Mouse (Mus musculus) spleen, postnatal 36 days (tissue): ENCODE data around the gene Olfr1140.

Source experiments
- DNase-seq, 2 experiments: peaks; one replicate each; pipeline ENCODE4 v3.0.0; 2022; ENCODE audit warnings: low spot score in 2 of 2, mixed read lengths in 1 of 2

The Olfr1140 gene

DNA sequence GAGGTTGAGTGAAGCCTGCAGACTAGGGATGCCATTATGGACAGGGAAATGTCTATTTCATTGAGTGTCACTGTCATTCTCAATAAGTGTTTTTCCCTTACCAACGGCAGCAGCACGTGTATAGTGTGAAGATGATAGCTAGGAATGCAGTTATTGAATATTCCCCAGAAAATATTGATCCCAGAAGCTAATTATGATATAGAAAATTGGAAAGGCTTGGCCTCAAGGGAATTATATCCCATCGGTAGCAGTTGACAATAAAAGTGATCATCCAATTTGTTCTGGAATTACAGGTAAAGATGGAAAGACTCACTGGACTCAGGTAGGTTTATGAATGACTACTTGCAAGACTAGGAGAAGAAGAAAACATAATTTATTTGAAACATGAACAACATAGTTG is at the start of gene Olfr1140:
Gene Olfr1140, plus strand, starts transcription at position 301 of the 400 bp plus-strand sequence.
- DNase-seq: no peak

DNA sequence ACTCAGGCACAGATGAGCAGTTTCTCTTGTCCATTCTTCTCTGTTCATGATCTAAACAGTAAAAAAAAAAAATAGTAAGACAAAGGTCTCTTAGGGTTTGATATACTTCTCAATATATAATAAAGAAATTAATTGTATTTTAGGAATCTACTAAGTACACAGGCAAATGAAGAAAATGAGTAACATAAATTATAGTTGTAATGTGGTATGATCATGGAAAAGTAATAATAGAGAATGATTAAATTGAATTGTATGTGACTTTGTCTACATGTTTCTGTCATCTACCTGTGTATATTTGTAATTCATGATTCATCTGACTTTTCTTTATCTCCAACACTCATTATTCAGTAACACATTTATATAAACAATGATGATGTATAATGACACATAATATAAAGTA is 49.7 kb upstream of the Olfr1140 start, which contains the start of gene Olfr1136:
Gene Olfr1136, minus strand, starts transcription at position 101 of the 400 bp plus-strand sequence.
- no peak for DNase-seq

GRCm38 (mm10) chr2:87713079-87713478 is 30.5 kb upstream of the Olfr1140 start, which contains the start of gene Olfr1137:
TSS of gene Olfr1137 (minus strand) at chr2:87713179.
- DNase-seq: no peak

DNA sequence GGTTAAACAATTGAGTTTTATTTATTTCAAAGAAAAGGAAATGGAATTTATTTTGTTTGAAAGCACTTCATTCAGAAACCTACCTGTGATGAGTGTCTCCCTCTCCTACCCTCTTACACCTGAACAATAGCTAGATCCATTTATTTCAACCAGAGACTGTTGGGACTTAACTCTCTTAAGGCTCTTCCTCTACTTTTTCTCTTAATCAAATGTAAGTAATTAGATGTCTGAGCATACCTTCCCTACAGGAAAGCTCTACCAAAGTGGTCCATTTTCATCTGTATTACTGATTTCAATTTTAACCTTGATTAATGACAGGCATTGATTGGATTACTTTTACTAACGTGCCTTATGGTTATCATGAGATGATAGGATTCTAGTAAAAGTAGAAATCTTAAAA is 3.7 kb upstream of the Olfr1140 start, which contains the start of gene Olfr1138:
Gene Olfr1138, minus strand, starts transcription at position 101 of the 400 bp plus-strand sequence.
- no peak for DNase-seq

DNA sequence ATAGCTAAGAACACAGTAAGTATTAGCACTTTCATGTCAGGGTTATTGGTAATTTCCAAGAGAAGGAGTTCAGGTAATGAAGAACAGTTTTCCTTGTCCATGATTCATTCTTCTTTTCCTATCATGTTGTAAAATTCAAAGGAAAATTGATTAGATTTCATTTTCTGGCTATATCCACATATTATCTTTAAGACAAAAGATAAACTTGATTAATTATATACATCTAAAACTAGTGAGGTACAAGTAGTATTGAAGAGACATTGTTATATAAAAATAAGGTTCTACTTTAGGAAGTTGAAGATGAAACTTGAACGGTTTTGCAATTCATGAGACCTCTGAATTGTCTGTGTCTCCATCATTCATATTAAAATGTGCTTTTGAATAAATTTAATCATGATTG is 10.3 kb downstream of the Olfr1140 start, which contains the start of gene Olfr1141:
Gene Olfr1141, minus strand, starts transcription at position 101 of the 400 bp plus-strand sequence.
- DNase-seq: no peak

- no peak for DNase-seq
Measured at GRCm38 (mm10) chr2:87776143-87776542, 32.6 kb downstream of the Olfr1140 start.

- DNase-seq: no peak
Measured at GRCm38 (mm10) chr2:87779183-87779582, 35.6 kb downstream of the Olfr1140 start, which contains the start of gene Olfr152. TSS of gene Olfr152 (plus strand) at chr2:87779483.
